Mouse (Mus musculus) heart, postnatal 0 days (tissue): ENCODE measurements at regions not wholly inside any gene's neighbourhood (a gene's known extent, or its start where the extent isn't known, plus 50 kb on each side); places are given as distances from the start of the nearest gene placed in this dataset.

Experiments used
- ATAC-seq: fragments of 200-750 bp; cut with Nextera tagmentation; 2 replicates; pipeline ENCODE4 v1.8.0; 2017; ENCODE audit warnings: low read depth, moderate number of reproducible peaks, moderate library complexity; ENCODE audit not compliant: insufficient read depth
- DNase-seq: peaks from one replicate; pipeline ENCODE4 v3.0.0-alpha.2; 2016; ENCODE audit warnings: low spot score
- H3K27ac ChIP-seq: fragments of 300-500 bp; sonication (generic); 2 replicates; pipeline ENCODE4 v1.5.1; 2014; ENCODE audit warnings: low read depth, mild to moderate bottlenecking
- H3K27me3 ChIP-seq: fragments of 300-500 bp; sonication (generic); 2 replicates; pipeline ENCODE4 v1.6.1; 2014; ENCODE audit warnings: low read length, mixed read lengths; ENCODE audit not compliant: control insufficient read depth, insufficient read depth
- H3K36me3 ChIP-seq: fragments of 300-500 bp; sonication (generic); replicated peaks from 2 replicates; pipeline ENCODE4 v1.6.1; 2014; ENCODE audit warnings: low read length, mixed read lengths; ENCODE audit not compliant: control insufficient read depth, insufficient read depth
- H3K4me1 ChIP-seq: fragments of 300-500 bp; sonication (generic); 2 replicates; pipeline ENCODE4 v1.6.1; 2014; ENCODE audit warnings: antibody characterized with exemption; ENCODE audit not compliant: control insufficient read depth, insufficient read depth
- H3K4me2 ChIP-seq: fragments of 300-500 bp; sonication (generic); 2 replicates; pipeline ENCODE4 v1.6.1; 2014; ENCODE audit warnings: low read depth, mild to moderate bottlenecking, low read length, moderate library complexity
- H3K4me3 ChIP-seq: fragments of 300-500 bp; sonication (generic); 2 replicates; pipeline ENCODE4 v1.5.1; 2014; ENCODE audit warnings: low read depth, low read length
- H3K9ac ChIP-seq: fragments of 300-500 bp; sonication (generic); replicated peaks from 2 replicates; pipeline ENCODE4 v1.6.1; 2014; ENCODE audit warnings: low read depth, low read length, mixed read lengths
- H3K9me3 ChIP-seq: fragments of 300-500 bp; sonication (generic); replicated peaks from 2 replicates; pipeline ENCODE4 v1.6.1; 2016; ENCODE audit warnings: low read length; ENCODE audit not compliant: control insufficient read depth
- CTCF ChIP-seq: IDR thresholded peaks from 2 replicates; pipeline ENCODE4 v1.5.1; 2016; ENCODE audit warnings: antibody characterized with exemption, control low read depth, low read depth
- EP300 ChIP-seq: IDR thresholded peaks from 2 replicates; pipeline ENCODE4 v1.6.1; 2016; ENCODE audit warnings: antibody characterized with exemption, low read depth
- WGBS: fragments of 180-500 bp; shearing (Covaris S2); extraction: QIAGEN DNeasy Blood & Tissue Kit; methylation state at CpG from one replicate; pipeline ENCODE4 v1.1.7; 2014; 5-methylcytosine and 5-hydroxymethylcytosine counted together

GRCm38 (mm10) chr19:14871178-14871867, 273.5 kb upstream of the Tle4 start:
- Histone ChIP-seq H3K27me3 (no peaks in the 10 kb centered on the region), H3K36me3 (no peaks in the 10 kb centered on the region), H3K27ac (no peak overlapping the region), H3K4me3 (no peak overlapping the region), H3K4me2 (no peak overlapping the region), H3K9me3 (no peaks in the 10 kb centered on the region), H3K9ac (no peak overlapping the region), H3K4me1 (no peaks in the 10 kb centered on the region)
- no peak for DNase-seq
- TF ChIP-seq EP300, result no peak
- no peak for TF ChIP-seq CTCF
- 16% methylated on average over 7 of the region's 7 CpGs for WGBS
- ATAC-seq, result no peak

GRCm38 (mm10) chr19:14862654-14863468, 265.0 kb upstream of the Tle4 start:
- H3K4me1 ChIP-seq, result no peaks in the 10 kb centered on the region
- no peaks in the 10 kb centered on the region for H3K36me3 ChIP-seq
- ATAC-seq, result no peak
- H3K27ac ChIP-seq, result no peak overlapping the region
- TF ChIP-seq EP300 (no peak), CTCF (no peak)
- peaks cover 11% of the 10 kb centered on the region for H3K9me3 ChIP-seq
- H3K4me2 ChIP-seq, result no peak overlapping the region
- WGBS, result 43% methylated on average over 13 of the region's 13 CpGs
- H3K9ac ChIP-seq, result no peak overlapping the region
- no peaks in the 10 kb centered on the region for H3K27me3 ChIP-seq
- peak; percentile 23 for DNase-seq
- no peak overlapping the region for H3K4me3 ChIP-seq

- DNase-seq (no peak), ATAC-seq (no peak)
- H3K27me3 ChIP-seq, result no peaks in the 10 kb centered on the region
- no peak overlapping the region for H3K27ac ChIP-seq
- no peaks in the 10 kb centered on the region for H3K36me3 ChIP-seq
- no peak overlapping the region for H3K9ac ChIP-seq
- H3K4me3 ChIP-seq, result no peak overlapping the region
- WGBS, result 74% methylated on average over 2 of the region's 2 CpGs
- H3K9me3 ChIP-seq, result peaks cover 6% of the 10 kb centered on the region
- H3K4me2 ChIP-seq, result no peak overlapping the region
- no peaks in the 10 kb centered on the region for H3K4me1 ChIP-seq
- TF ChIP-seq CTCF (no peak), EP300 (no peak)
These were observed 257.2 kb upstream of the Tle4 start for GRCm38 (mm10) chr19:14855036-14855435.

GRCm38 (mm10) chr19:14853416-14853815, 255.6 kb upstream of the Tle4 start:
- no peaks in the 10 kb centered on the region for H3K9me3 ChIP-seq
- H3K4me1 ChIP-seq, result no peaks in the 10 kb centered on the region
- DNase-seq, result no peak
- no peak overlapping the region for H3K4me2 ChIP-seq
- no peak for TF ChIP-seq EP300
- TF ChIP-seq CTCF, result no peak
- WGBS, result 77% methylated on average over 4 of the region's 4 CpGs
- no peaks in the 10 kb centered on the region for H3K27me3 ChIP-seq
- H3K4me3 ChIP-seq, result no peak overlapping the region
- no peak overlapping the region for H3K27ac ChIP-seq
- H3K36me3 ChIP-seq, result no peaks in the 10 kb centered on the region
- ATAC-seq, result no peak
- no peak overlapping the region for H3K9ac ChIP-seq

- no peak overlapping the region for H3K27ac ChIP-seq
- no peaks in the 10 kb centered on the region for H3K36me3 ChIP-seq
- H3K27me3 ChIP-seq, result no peaks in the 10 kb centered on the region
- no peaks in the 10 kb centered on the region for H3K9me3 ChIP-seq
- TF ChIP-seq CTCF (no peak), EP300 (no peak)
- no peak overlapping the region for H3K4me2 ChIP-seq
- ATAC-seq, result no peak
- H3K9ac ChIP-seq, result no peak overlapping the region
- H3K4me1 ChIP-seq, result no peaks in the 10 kb centered on the region
- 81% methylated on average over 1 of the region's 1 CpGs for WGBS
- DNase-seq, result no peak
- H3K4me3 ChIP-seq, result no peak overlapping the region
These were observed 251.7 kb upstream of the Tle4 start for GRCm38 (mm10) chr19:14849561-14849960.
